Mouse (Mus musculus): ENCODE measurements around the gene Magi2.

DNA sequence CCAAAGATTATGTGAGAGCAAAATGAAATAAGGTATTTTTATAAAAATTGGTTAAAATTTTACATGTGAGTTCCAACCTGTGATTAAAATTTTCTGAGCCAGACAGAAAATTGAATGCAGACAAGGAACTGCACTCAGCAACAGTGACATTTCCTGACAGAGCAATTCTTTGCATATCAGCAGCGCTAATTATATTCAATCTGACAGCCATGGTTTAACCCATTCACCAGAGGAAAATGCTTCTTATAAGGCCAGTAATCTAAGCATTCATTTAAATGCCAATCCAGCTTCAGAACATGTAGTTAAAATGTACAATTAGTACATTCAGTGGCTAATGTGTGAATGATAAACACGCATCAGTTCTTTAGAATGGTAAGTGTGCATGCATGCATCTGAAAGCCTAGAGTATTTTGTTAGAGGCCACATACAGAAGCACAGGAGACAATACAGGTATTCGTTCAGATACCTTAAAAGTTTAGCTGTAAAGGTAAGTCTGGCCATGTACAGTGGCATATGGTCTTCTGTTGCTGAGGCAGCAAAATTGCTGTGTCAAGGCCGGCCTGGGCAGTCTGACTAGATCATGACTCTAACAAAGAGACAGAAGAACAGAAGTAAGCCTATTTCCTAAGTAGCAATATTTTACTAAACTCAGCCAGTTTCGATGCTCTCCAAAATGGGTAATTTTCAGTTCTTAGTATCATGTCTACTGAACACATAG is 576.4 kb downstream of the Magi2 start:
- TF ChIP-seq POLR2A (IDR thresholded peaks at IDR 0.05; ENCODE audit: control insufficient read depth, extremely low read depth, insufficient read depth, low read length, poor library complexity): no peak
- TF ChIP-seq CTCF (IDR thresholded peaks at IDR 0.05; ENCODE audit: borderline replicate concordance, control insufficient read depth, extremely low read depth, insufficient read depth, low read length, poor library complexity): no peak

Measured in thymus, adult 2 months (tissue).